Mouse (Mus musculus) right cerebral cortex, adult 18-20 months (tissue): ENCODE results near the gene Cnpy4.
A peak's percentile ranks its signal among the peaks of the same experiment; 100 is the strongest.

Source experiments
- DNase-seq: peaks from one replicate; pipeline ENCODE4 v3.0.0; 2022; ENCODE audit warnings: mixed read lengths

Cnpy4 gene

GRCm38 (mm10) chr5:138186950-138187638 is at the start of gene Cnpy4, which contains the start of gene Taf6:
TSS of gene Cnpy4 (plus strand) at chr5:138187485.
TSS of gene Taf6 (minus strand) at chr5:138187451.
- peak; percentile 87 for DNase-seq

- no peak for DNase-seq
Observed at GRCm38 (mm10) chr5:138137935-138138549, 49.2 kb upstream of the Cnpy4 start.

- no peak for DNase-seq
Observed at GRCm38 (mm10) chr5:138138585-138138984, 48.7 kb upstream of the Cnpy4 start.

GRCm38 (mm10) chr5:138154390-138154789 is 32.9 kb upstream of the Cnpy4 start:
- no peak for DNase-seq

GRCm38 (mm10) chr5:138155443-138155976 is 31.8 kb upstream of the Cnpy4 start, which contains the start of gene Zfp113:
TSS of gene Zfp113 (minus strand) at chr5:138155744.
- peak; percentile 95 for DNase-seq

GRCm38 (mm10) chr5:138160224-138160762 is 27.0 kb upstream of the Cnpy4 start:
- DNase-seq: no peak

- peak; percentile 97 for DNase-seq
Observed at GRCm38 (mm10) chr5:138160842-138161665, 26.2 kb upstream of the Cnpy4 start, which contains the start of gene Cops6. TSS of gene Cops6 (plus strand) at chr5:138161071.

GRCm38 (mm10) chr5:138163046-138163445 is 24.2 kb upstream of the Cnpy4 start:
- no peak for DNase-seq

GRCm38 (mm10) chr5:138163610-138164009 is 23.7 kb upstream of the Cnpy4 start:
- DNase-seq: no peak

- no peak for DNase-seq
Observed at GRCm38 (mm10) chr5:138165594-138165993, 21.7 kb upstream of the Cnpy4 start.

GRCm38 (mm10) chr5:138170936-138171561 is 16.2 kb upstream of the Cnpy4 start:
- peak; percentile 97 for DNase-seq

- peak; percentile 97 for DNase-seq
Observed at GRCm38 (mm10) chr5:138171695-138172491, 15.4 kb upstream of the Cnpy4 start, which contains the start of the genes Ap4m1 and Mcm7. TSS of gene Ap4m1 (plus strand) at chr5:138172002. TSS of gene Mcm7 (minus strand) at chr5:138172422.

GRCm38 (mm10) chr5:138173217-138173616 is 14.1 kb upstream of the Cnpy4 start:
- no peak for DNase-seq

GRCm38 (mm10) chr5:138187661-138188306 is 499 bp downstream of the Cnpy4 start:
- peak; percentile 88 for DNase-seq

GRCm38 (mm10) chr5:138193771-138194727 is 6.8 kb downstream of the Cnpy4 start, which contains the start of gene Mblac1:
TSS of gene Mblac1 (plus strand) at chr5:138194314.
- peak; percentile 80 for DNase-seq

GRCm38 (mm10) chr5:138194755-138195345 is 7.6 kb downstream of the Cnpy4 start:
- DNase-seq: peak; percentile 38

GRCm38 (mm10) chr5:138195463-138195862 is 8.2 kb downstream of the Cnpy4 start:
- DNase-seq: no peak

- DNase-seq: no peak
Observed at GRCm38 (mm10) chr5:138199576-138199975, 12.3 kb downstream of the Cnpy4 start.

- no peak for DNase-seq
Observed at GRCm38 (mm10) chr5:138202086-138202485, 14.8 kb downstream of the Cnpy4 start.
